Mouse (Mus musculus): ENCODE measurements at regions not wholly inside any gene's neighbourhood (a gene's known extent, or its start where the extent isn't known, plus 50 kb on each side); places are given as distances from the start of the nearest gene placed in this dataset.

GRCm38 (mm10) chr2:45435261-45435980, 318.2 kb upstream of the Zeb2 start:
- intact Hi-C loops (cut with DNase I): no loop called here
- DNase-seq: peak; percentile 72 to 74

- DNase-seq: no peak
- intact Hi-C loops (cut with DNase I): no loop called here
These were observed 317.6 kb upstream of the Zeb2 start for GRCm38 (mm10) chr2:45434789-45435188.

GRCm38 (mm10) chr2:45434169-45434568, 317.0 kb upstream of the Zeb2 start:
- intact Hi-C loops (cut with DNase I): no loop called here
- no peak for DNase-seq

GRCm38 (mm10) chr2:45431366-45431765, 314.2 kb upstream of the Zeb2 start:
- intact Hi-C loops (cut with DNase I): no loop called here
- no peak for DNase-seq

GRCm38 (mm10) chr2:45421774-45422173, 304.6 kb upstream of the Zeb2 start:
- intact Hi-C loops (cut with DNase I): no loop called here
- no peak for DNase-seq

GRCm38 (mm10) chr2:45408136-45408535, 290.9 kb upstream of the Zeb2 start:
- intact Hi-C loops (cut with DNase I): no loop called here
- DNase-seq: no peak

- DNase-seq: no peak
- intact Hi-C loops (cut with DNase I): no loop called here
These were observed 272.8 kb upstream of the Zeb2 start for GRCm38 (mm10) chr2:45389902-45390492.

- intact Hi-C loops (cut with DNase I): no loop called here
- no peak for DNase-seq
These were observed 254.1 kb upstream of the Zeb2 start for GRCm38 (mm10) chr2:45371268-45371667.

GRCm38 (mm10) chr2:45370615-45370968, 253.4 kb upstream of the Zeb2 start:
- intact Hi-C loops (cut with DNase I): no loop called here
- DNase-seq: no peak

- no peak for DNase-seq
- intact Hi-C loops (cut with DNase I): no loop called here
These were observed 252.9 kb upstream of the Zeb2 start for GRCm38 (mm10) chr2:45369914-45370614.

- DNase-seq: no peak
- intact Hi-C loops (cut with DNase I): no loop called here
These were observed 252.2 kb upstream of the Zeb2 start for GRCm38 (mm10) chr2:45369432-45369831.

- intact Hi-C loops (cut with DNase I): no loop called here
- DNase-seq: no peak
These were observed 250.4 kb upstream of the Zeb2 start for GRCm38 (mm10) chr2:45367436-45368193.

GRCm38 (mm10) chr2:45357266-45357665, 240.1 kb upstream of the Zeb2 start:
- no peak for DNase-seq
- intact Hi-C loops (cut with DNase I): no loop called here

- intact Hi-C loops (cut with DNase I): no loop called here
- no peak for DNase-seq
These were observed 239.5 kb upstream of the Zeb2 start for GRCm38 (mm10) chr2:45356558-45357170.

GRCm38 (mm10) chr2:45356021-45356420, 238.8 kb upstream of the Zeb2 start:
- intact Hi-C loops (cut with DNase I): no loop called here
- no peak for DNase-seq

GRCm38 (mm10) chr2:45351529-45352133, 234.4 kb upstream of the Zeb2 start:
- DNase-seq: no peak
- intact Hi-C loops (cut with DNase I): no loop called here

- intact Hi-C loops (cut with DNase I): no loop called here
- DNase-seq: no peak
These were observed 229.2 kb upstream of the Zeb2 start for GRCm38 (mm10) chr2:45346358-45346757.

- DNase-seq: no peak
- intact Hi-C loops (cut with DNase I): no loop called here
These were observed 222.7 kb upstream of the Zeb2 start for GRCm38 (mm10) chr2:45339866-45340265.

- DNase-seq: no peak
- intact Hi-C loops (cut with DNase I): no loop called here
These were observed 221.6 kb upstream of the Zeb2 start for GRCm38 (mm10) chr2:45338809-45339208.

GRCm38 (mm10) chr2:45316945-45317565, 199.9 kb upstream of the Zeb2 start:
- intact Hi-C loops (cut with DNase I): no loop called here
- DNase-seq: no peak
